Mouse (Mus musculus) natural killer cell, adult 2 months (primary cell): ENCODE measurements around the gene Abhd17c.
"Not testable (repeated sequence)": the region's sequence is repeated elsewhere in the genome, so short reads cannot be mapped to it uniquely, and the experiment has no call there.

Experiments
- DNase-seq, 2 experiments: peaks; one replicate each; pipeline ENCODE4 v3.0.0; 2022; ENCODE audit warnings: low spot score in 2 of 2

The Abhd17c gene

GRCm38 (mm10) chr7:84152821-84153220 lies 1.1 kb upstream of the Abhd17c start:
- no peak for DNase-seq

- DNase-seq, result no peak
These were observed 681 bp upstream of the Abhd17c start for GRCm38 (mm10) chr7:84152374-84152773.

- DNase-seq, result peak; percentile 86 to 89
These were observed 254 bp upstream of the Abhd17c start for GRCm38 (mm10) chr7:84151960-84152334.

DNA sequence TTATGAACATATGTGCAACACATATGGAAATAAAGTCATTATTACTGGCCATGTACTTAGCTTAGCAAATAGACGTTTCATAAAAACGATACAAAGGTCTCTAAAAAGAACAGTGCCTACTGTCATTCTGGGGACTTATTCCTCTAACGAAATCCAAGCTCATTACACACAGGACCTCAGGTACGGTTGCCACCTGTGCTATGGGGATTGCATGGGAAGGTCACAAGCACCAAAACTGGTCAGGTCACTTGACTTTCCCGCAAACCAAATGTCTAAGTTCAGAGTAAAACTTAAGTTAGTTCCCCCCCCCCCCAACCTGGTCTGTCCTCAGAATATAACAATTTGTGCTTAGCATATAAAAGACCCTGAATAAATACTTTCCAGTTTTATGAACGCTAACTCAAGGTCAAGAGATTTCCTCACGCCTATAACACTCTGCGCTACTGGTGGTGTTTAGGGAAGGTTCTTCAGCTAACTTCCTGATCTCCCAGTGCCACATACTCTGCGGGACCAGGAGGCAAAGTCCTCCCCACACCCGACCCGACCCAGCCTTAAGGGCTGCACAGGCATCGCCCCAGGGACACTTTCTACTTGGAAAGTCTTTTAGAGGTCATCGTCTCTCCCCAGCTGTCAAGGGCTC lies 1.2 kb downstream of the Abhd17c start:
- no peak for DNase-seq

DNA sequence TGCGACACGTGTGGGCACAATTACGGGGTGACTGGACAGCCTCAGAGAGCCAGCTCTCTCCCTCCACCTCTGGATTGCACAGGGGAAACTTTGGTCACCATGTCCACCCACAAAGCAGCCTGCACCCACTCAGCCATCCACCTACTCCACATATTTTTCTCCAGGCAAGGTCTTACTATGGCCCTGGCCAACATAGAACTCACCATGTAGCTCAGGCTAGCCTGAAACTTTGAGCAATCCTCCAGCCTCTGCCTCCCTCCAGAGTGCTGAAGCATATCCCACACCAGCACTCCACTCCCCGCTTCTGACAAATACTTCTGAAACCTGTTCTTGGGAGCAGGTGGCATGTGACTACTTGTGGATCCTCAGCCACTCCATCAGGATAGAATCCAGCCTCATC lies 1.9 kb downstream of the Abhd17c start:
- no peak for DNase-seq

- DNase-seq, result peak in 1 of 2 experiments; percentile 2
These were observed 2.8 kb downstream of the Abhd17c start for GRCm38 (mm10) chr7:84148896-84149295.

DNA sequence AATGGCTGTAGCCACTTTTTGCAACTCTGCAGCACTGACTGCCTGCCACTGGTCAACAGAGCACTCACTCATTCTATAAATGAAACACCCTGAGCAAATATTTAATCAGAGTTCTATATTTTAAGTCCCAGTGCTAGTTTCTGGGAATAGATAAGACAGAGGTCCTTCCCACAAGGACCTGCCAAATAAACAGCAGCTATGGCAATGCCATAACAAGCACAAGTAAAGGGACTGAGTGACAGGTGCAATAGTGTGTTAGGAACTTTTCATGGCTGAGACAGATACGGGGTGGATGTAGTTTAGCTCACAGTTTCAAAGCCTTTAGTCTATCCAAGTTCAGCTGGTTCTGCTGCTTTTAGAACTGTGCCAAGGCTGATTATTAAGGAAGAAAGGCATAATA lies 3.9 kb downstream of the Abhd17c start:
- DNase-seq, result no peak

DNA sequence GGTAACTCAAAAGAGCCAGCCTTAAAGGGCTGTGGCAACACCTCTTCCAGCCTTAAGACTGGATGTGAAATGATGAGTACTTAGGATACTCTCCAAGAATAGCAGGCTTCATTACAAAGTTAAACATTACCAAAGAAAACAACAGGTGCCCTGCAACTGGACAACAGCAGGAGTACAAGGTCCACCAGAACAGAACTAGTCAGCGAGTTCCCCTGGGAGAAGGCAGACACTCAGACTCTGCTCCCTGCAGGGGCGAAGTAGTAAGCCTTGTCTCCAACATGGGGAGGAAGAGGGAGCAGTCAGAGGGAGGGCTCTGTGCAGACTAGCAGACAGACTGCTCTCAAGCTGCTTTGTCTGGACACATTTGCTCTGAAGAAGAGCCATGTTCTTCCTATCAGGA lies 6.1 kb downstream of the Abhd17c start:
- no peak for DNase-seq

GRCm38 (mm10) chr7:84142736-84143473 lies 8.8 kb downstream of the Abhd17c start:
- no peak for DNase-seq

DNA sequence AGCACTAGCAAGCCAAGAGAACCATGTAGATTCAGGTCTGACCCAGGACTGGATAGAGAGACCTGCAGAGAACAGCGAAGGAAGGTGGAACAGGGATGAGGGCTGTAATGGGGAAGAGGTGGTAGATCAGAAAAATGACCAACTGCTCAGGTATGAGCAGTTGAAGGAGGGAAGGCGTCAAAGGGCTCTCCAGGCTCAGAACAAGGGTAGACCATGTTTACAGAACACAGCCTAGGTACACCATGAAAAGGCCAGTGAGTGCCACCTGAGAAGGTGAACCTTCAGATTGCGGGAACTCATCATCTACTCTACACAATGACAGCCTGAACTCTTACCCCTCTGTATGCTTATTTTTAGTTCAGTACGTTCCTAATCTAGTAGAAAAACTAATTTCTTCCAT lies 9.5 kb downstream of the Abhd17c start:
- no peak for DNase-seq

DNA sequence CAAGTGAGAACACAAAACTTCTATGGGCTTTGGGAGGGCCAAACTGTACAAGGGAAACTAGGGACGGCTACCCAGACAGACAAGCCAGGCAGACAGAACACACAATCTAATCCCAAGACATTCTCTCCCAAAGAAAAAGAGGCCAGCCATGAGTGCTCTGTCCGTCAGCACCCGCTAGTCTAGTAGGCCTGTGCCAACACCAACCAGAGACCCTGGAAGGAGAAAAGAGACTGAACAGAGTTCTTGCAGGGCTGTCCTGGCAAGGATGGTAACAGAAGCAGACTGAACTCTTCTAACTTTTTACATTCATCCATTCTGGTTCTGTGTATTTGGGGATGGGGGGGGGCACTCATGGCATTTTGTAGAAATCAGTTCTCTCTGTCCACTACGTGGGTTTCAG lies 12.1 kb downstream of the Abhd17c start:
- DNase-seq, result no peak

GRCm38 (mm10) chr7:84138731-84139130 lies 13.0 kb downstream of the Abhd17c start:
- DNase-seq, result no peak

DNA sequence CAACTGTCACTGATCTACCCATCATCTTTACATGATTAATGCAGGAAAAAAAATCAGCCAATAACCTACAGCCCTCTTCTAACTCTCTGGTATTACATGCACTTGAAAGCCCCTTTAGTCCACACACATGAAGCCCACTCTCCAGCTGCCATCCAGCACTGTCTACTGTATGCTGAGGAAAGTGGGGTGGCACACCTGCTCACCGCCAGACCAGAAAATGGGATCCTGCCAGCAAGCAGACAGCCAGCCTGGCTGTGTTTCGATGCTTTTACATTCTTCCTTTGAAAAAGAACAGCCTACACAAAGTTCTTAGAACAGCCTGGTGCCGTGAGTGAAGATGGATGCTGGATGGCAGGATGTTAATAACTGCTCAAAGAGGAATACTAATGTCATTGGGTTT lies 13.9 kb downstream of the Abhd17c start:
- DNase-seq, result no peak

DNA sequence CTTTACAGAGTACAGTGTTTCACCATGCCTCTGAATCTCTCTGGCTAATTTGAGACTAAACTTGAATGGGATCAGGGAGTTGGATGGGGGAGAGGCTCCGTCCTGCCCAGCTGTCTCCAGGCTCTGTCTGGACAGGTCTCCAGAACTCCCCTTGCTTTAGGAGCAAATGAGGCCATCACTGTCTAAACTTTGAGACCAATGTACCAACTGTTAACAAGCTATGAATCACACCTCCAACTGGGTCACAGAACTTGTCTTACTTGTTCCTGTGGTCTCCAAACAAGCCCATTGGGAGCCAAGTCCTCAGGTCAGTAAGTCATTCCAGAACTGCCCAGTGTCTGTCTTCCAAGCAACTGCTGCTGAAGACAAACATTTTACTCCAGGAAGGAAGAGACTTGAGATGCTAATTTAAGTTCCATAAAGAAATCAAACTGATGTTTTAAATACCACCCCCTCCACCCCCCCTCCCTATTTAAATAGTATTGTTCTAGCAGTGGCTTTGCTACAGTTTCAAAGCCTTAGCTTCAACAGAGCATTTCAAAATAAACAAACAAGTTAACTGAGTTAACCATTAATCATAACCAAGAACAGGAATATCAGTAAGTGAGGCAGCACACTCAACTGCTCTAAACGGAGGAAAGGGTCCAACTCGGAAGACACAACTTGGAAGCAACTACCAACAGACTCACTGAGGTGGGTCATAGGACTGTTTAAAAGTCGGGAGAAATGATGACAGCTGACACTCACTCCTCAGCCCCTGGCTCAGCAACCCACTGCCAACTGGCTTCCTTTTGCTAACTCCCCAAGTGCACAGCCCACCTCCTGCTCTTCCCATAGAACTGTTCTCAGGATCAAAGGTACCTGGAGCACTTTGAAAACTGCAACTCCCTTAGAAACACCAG lies 15.6 kb downstream of the Abhd17c start:
- no peak for DNase-seq

DNA sequence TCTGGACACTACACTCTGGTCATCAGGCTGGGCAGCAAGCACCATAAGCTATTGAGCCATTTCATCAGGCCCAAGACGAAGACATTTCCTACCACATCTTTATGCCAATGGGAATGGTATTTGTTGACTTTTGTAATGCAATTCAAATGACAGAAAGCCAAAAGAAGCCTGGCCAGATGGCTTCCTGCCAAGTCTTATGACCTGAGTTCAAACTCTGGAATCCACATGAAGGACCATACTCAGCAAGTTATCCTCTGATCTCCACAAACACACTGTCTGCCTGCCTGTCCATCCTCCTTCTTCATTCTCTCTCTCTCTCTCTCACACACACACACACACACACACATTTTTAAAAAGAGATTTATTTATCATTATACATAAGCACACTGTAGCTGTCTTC lies 19.0 kb downstream of the Abhd17c start:
- DNase-seq, result no peak

GRCm38 (mm10) chr7:84131736-84132135 lies 20.0 kb downstream of the Abhd17c start:
- no peak for DNase-seq

DNA sequence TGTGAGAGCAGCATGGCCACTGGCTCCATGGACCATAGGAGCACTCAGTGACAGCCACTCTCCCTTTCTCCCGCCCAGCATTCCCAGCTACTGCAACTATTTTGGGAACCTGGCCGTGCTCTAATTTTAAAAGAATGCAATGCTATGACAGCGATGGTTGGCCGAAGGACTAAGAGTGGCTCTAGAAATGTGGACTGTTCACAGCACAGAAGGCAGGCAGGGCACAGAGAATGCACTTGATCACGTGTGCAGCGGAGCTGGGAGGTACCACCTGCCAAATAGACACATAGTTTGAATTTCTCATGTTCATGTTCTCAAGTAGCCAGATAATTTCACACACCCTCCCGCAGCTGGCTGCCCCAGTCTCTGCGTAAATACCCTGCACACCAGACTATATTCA lies 23.0 kb downstream of the Abhd17c start:
- no peak for DNase-seq

DNA sequence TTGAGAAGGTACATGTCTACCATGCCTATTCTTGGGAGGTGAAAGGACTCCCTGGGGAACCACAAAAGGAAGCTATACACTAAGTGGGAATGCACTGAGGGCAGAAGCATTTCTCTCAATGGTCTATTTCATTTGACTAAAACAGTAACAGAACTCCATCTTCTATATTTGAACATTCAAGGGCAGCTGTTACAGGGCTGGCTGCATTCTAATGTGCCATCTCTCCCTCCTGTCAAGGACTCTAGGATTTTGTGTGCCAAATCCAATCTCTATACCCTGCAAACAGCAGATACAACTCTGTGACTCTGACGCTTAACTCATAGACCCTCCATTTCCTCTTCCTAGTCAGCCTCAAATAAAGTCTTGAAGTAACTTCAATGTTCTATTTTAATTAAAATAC lies 26.0 kb downstream of the Abhd17c start:
- DNase-seq, result no peak

DNA sequence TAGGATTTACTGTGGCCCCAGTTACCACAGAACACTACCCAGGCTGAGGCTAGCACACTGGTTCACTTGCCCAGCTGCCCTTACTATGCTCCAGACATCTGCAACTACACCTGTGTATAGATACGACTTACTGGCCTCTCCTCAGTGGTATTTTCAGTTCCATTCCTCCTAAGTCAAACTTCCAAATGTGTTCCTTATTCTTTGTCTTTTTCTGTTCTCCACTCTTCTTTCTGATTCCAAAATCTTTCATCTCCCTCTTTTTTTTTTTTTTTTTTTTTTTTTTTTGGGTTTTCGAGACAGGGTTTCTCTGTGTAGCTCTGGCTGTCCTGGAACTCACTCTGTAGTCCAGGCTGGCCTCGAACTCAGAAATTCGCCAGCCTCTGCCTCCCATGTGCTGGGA lies 28.0 kb downstream of the Abhd17c start:
- DNase-seq, result not testable (repeated sequence)

DNA sequence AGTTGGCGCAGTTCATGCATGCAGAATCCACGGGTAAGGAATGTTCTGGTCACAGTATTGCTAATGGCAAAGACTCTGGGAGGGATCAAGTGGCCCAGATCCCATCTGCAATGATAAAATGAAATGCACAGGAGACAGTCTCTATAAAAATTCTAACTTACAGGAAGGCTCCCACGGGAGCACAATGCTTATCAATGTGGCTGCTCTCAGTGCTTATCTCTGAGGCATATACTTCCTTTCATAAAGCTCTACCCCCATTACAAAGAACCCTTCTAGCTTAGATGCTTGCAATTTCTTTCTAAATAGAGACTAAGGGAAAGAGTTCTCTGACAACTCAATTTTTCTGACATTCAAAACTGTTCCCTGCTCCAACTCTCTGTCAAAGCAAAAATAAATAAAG lies 29.9 kb downstream of the Abhd17c start:
- DNase-seq, result no peak

GRCm38 (mm10) chr7:84120142-84120760 lies 31.4 kb downstream of the Abhd17c start:
- DNase-seq, result no peak
